Mouse (Mus musculus): ENCODE results near the gene Il24. TPM values are rescaled to one million over a fixed set of nuclear protein-coding genes. Genes with fewer than 3 reads are reported as not detected.

The Il24 gene
- polyA plus RNA-seq, 1 experiment from 2014 or later: not detected

DNA sequence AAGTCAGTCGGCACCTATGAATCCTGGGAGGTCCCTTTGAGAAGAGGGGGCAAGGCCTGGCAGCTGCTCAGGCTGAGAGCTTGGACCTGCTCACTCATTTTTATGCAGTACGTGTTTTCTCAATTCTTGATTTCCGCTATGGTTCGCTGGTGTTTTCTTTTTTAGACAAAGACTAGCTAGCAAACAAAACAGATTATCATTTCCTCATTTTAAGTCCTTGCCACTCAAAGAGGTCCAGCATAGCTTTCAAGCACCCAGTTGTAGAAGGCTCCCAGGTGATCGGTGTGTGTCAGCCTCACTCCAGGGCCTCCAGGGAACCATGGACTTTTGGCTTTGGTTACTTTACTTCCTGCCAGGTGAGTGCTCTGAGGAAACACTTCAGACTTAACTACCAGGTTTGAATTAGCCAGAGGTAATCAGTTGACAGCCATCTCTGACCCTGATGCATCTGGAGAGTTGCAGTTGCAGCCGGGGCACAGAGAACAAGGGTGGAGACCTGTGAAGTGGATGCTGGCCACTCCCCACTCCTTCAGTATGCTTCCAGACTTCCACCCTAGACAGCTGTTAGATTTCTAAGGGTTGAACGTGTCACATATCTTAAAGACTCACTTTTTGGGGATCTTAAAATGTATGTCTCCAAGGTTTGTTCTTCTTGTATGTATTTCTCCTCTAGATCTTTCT is 21.6 kb downstream of the Il24 start, which contains the start of gene Fcmr:
Fcmr (plus strand) TSS at position 129 of the 681 bp plus-strand sequence.
- no peak for DNase-seq (ENCODE audit: low spot score)
- H3K4me2 ChIP-seq (ENCODE audit: low read depth, low read length): no peak within 1 kb of the TSS
- H3K27me3 ChIP-seq (ENCODE audit: control insufficient read depth, insufficient read depth, low read length): no peaks in the 10 kb centered on the region
- H3K4me1 ChIP-seq (ENCODE audit: control insufficient read depth, insufficient read depth, low read length): no peaks in the 10 kb centered on the region
- H3K27ac ChIP-seq (replicated peaks; ENCODE audit: low read depth, low read length): no peak within 1 kb of the TSS
- H3K4me3 ChIP-seq (ENCODE audit: low read depth, low read length): no peak within 1 kb of the TSS
- 80% methylated on average over 7 of the region's 7 CpGs for WGBS
- ATAC-seq (replicated peaks; ENCODE audit: insufficient number of reproducible peaks, low FRiP score, low TSS enrichment, low read depth): no peak
- H3K9me3 ChIP-seq (replicated peaks; ENCODE audit: control insufficient read depth, low read length): no peaks in the 10 kb centered on the region
- H3K36me3 ChIP-seq (replicated peaks; ENCODE audit: control insufficient read depth, insufficient read depth, low read depth, low read length): no peaks in the 10 kb centered on the region
- H3K9ac ChIP-seq (replicated peaks; ENCODE audit: low read length): no peak within 1 kb of the TSS

DNA sequence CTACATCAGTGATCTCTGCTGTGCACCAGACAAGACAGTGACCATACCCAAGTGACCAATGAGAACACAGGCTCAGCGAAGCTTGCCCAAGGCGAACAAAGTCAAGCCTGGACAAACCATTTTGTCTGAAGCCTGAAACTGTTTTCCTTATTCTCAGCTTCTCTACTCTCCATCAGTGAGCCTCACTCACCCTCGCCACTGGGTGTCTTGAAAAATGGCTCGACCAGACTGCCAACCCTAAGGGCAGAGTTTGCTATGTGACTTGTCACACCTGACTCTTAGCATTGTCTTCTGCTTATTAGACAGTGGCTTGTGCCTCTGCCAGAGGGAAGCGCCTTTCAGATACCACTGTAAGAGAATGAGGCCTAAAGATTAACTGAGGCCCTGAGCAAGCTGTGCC is 22.5 kb downstream of the Il24 start:
- Histone ChIP-seq H3K27me3 (ENCODE audit: control insufficient read depth, insufficient read depth, low read length) (no peaks in the 10 kb centered on the region), H3K36me3 (replicated peaks; ENCODE audit: control insufficient read depth, insufficient read depth, low read depth, low read length) (no peaks in the 10 kb centered on the region), H3K9ac (replicated peaks; ENCODE audit: low read length) (no peak overlapping the region), H3K27ac (replicated peaks; ENCODE audit: low read depth, low read length) (no peak overlapping the region), H3K4me1 (ENCODE audit: control insufficient read depth, insufficient read depth, low read length) (no peaks in the 10 kb centered on the region), H3K4me2 (ENCODE audit: low read depth, low read length) (no peak overlapping the region), H3K4me3 (ENCODE audit: low read depth, low read length) (no peak overlapping the region), H3K9me3 (replicated peaks; ENCODE audit: control insufficient read depth, low read length) (no peaks in the 10 kb centered on the region)
- ATAC-seq (replicated peaks; ENCODE audit: insufficient number of reproducible peaks, low FRiP score, low TSS enrichment, low read depth) (no peak), DNase-seq (ENCODE audit: low spot score) (no peak)
- WGBS: 92% methylated on average over 5 of the region's 5 CpGs

DNA sequence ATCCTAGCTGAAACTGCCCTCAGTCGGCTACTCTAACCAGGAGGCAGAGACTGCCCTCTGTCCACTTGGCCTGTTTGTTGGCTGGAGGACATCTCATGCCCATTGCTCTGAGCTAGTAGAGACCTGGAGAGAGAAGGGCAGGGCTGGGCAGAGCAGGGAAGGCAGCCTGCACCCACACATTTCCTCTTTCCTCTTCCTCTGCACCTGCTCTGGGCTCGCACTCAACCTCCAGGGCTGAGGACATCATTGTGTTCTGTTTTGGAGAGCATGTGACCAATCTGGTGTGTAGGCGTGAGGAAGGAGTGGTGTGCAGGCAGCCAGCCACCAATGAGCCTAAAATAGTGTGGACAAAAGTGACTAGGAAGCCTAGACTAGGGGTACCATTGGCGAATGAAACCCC is 23.0 kb downstream of the Il24 start:
- Histone ChIP-seq H3K9me3 (replicated peaks; ENCODE audit: control insufficient read depth, low read length) (no peaks in the 10 kb centered on the region), H3K27me3 (ENCODE audit: control insufficient read depth, insufficient read depth, low read length) (no peaks in the 10 kb centered on the region), H3K4me3 (ENCODE audit: low read depth, low read length) (no peak overlapping the region), H3K9ac (replicated peaks; ENCODE audit: low read length) (no peak overlapping the region), H3K27ac (replicated peaks; ENCODE audit: low read depth, low read length) (no peak overlapping the region), H3K4me2 (ENCODE audit: low read depth, low read length) (no peak overlapping the region), H3K36me3 (replicated peaks; ENCODE audit: control insufficient read depth, insufficient read depth, low read depth, low read length) (no peaks in the 10 kb centered on the region), H3K4me1 (ENCODE audit: control insufficient read depth, insufficient read depth, low read length) (no peaks in the 10 kb centered on the region)
- no peak for DNase-seq (ENCODE audit: low spot score)
- no peak for ATAC-seq (replicated peaks; ENCODE audit: insufficient number of reproducible peaks, low FRiP score, low TSS enrichment, low read depth)
- WGBS: 81% methylated on average over 4 of the region's 4 CpGs

DNA sequence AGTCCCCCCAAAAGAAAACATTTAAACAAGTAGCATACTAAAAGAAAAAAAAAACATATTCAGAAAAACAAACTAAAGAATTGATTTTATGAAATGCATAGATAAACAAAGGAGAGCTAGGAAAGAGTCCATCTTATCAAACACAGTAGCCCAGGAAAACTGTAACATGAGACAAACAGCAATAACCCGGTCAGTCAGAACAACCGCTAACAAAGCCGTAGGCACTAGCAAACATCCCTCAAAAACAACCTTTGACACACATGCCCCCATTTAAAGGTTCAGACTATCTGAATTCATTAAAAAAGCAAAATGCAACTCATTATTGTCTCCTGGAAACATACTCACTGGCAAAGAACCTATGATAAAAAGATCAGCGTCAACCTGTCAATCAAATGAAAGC is 29.8 kb downstream of the Il24 start:
- no peak for ATAC-seq (replicated peaks; ENCODE audit: insufficient number of reproducible peaks, low FRiP score, low TSS enrichment, low read depth)
- H3K36me3 ChIP-seq (replicated peaks; ENCODE audit: control insufficient read depth, insufficient read depth, low read depth, low read length): no peaks in the 10 kb centered on the region
- H3K27me3 ChIP-seq (ENCODE audit: control insufficient read depth, insufficient read depth, low read length): no peaks in the 10 kb centered on the region
- H3K4me3 ChIP-seq (ENCODE audit: low read depth, low read length): no peak overlapping the region
- no peak overlapping the region for H3K4me2 ChIP-seq (ENCODE audit: low read depth, low read length)
- no peak overlapping the region for H3K9ac ChIP-seq (replicated peaks; ENCODE audit: low read length)
- no peaks in the 10 kb centered on the region for H3K9me3 ChIP-seq (replicated peaks; ENCODE audit: control insufficient read depth, low read length)
- no peaks in the 10 kb centered on the region for H3K4me1 ChIP-seq (ENCODE audit: control insufficient read depth, insufficient read depth, low read length)
- no peak overlapping the region for H3K27ac ChIP-seq (replicated peaks; ENCODE audit: low read depth, low read length)
- no peak for DNase-seq (ENCODE audit: low spot score)
- 75% methylated on average over 4 of the region's 4 CpGs for WGBS

DNA sequence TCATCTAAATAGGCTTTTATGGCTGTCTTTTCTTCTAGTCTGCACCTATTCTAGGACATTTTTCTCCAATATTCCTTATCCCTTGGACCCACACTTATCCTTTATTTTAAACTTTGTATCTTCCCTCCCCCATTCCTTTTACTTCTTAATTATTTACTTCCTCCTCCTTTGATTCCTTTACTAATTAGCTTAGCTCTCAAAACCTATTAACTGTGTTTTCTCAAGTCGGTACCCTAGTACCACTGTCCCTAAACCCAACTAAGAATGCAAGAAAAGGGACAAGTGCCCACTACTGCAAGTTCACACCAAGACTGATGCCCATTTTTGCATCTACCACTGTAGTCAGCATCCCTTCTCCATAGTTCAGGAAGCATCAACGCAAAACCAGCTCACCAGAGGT is 31.5 kb downstream of the Il24 start:
- Histone ChIP-seq H3K4me3 (ENCODE audit: low read depth, low read length) (no peak overlapping the region), H3K4me1 (ENCODE audit: control insufficient read depth, insufficient read depth, low read length) (no peaks in the 10 kb centered on the region), H3K9me3 (replicated peaks; ENCODE audit: control insufficient read depth, low read length) (no peaks in the 10 kb centered on the region), H3K4me2 (ENCODE audit: low read depth, low read length) (no peak overlapping the region), H3K9ac (replicated peaks; ENCODE audit: low read length) (no peak overlapping the region), H3K36me3 (replicated peaks; ENCODE audit: control insufficient read depth, insufficient read depth, low read depth, low read length) (no peaks in the 10 kb centered on the region), H3K27me3 (ENCODE audit: control insufficient read depth, insufficient read depth, low read length) (no peaks in the 10 kb centered on the region), H3K27ac (replicated peaks; ENCODE audit: low read depth, low read length) (no peak overlapping the region)
- no peak for ATAC-seq (replicated peaks; ENCODE audit: insufficient number of reproducible peaks, low FRiP score, low TSS enrichment, low read depth)
- DNase-seq (ENCODE audit: low spot score): no peak
- 68% methylated on average over 2 of the region's 2 CpGs for WGBS

DNA sequence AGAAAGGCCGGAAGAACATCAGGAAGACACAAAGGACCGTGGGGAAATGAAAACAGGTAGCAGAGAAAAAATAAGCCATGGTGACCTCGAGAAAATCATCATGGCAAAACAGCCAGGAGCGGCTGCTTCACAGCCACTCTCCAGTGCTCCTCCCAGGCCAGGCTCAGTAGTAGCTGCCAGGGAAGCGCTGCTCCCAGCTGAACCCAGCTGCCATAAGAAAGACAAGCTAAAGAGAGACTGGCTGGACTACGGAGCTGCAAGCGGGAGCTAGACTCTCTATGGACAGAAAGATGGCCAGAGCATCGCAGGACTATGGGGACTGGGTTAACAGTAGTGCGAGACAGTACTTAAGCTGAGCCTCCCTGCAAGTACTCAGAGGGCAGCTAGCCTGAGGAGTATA is 32.4 kb downstream of the Il24 start:
- WGBS: 91% methylated on average over 9 of the region's 9 CpGs
- no peak overlapping the region for H3K4me2 ChIP-seq (ENCODE audit: low read depth, low read length)
- H3K9ac ChIP-seq (replicated peaks; ENCODE audit: low read length): no peak overlapping the region
- no peaks in the 10 kb centered on the region for H3K9me3 ChIP-seq (replicated peaks; ENCODE audit: control insufficient read depth, low read length)
- no peaks in the 10 kb centered on the region for H3K36me3 ChIP-seq (replicated peaks; ENCODE audit: control insufficient read depth, insufficient read depth, low read depth, low read length)
- H3K4me3 ChIP-seq (ENCODE audit: low read depth, low read length): no peak overlapping the region
- H3K27ac ChIP-seq (replicated peaks; ENCODE audit: low read depth, low read length): no peak overlapping the region
- H3K27me3 ChIP-seq (ENCODE audit: control insufficient read depth, insufficient read depth, low read length): no peaks in the 10 kb centered on the region
- no peaks in the 10 kb centered on the region for H3K4me1 ChIP-seq (ENCODE audit: control insufficient read depth, insufficient read depth, low read length)
- DNase-seq (ENCODE audit: low spot score) (no peak), ATAC-seq (replicated peaks; ENCODE audit: insufficient number of reproducible peaks, low FRiP score, low TSS enrichment, low read depth) (no peak)

DNA sequence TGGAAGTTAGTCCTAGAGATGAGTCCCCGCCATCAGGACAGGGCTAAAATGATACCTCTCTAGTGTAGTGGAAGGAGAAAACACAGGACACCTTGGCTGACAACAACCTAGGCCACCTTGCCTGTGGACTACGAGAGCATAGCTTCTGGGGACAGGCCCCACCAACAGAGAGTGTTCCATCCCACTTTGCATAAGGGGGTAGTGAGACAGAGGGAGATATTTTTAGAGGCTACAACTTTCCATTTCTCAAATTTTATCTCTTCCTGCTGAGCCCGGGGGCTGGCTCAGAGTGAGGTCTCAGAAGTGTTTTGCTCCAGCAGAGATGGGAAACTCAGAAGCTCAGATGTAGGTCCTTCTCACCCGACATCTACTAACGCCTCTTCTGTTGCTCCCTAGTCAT is 36.8 kb downstream of the Il24 start:
- Histone ChIP-seq H3K27me3 (ENCODE audit: control insufficient read depth, insufficient read depth, low read length) (no peaks in the 10 kb centered on the region), H3K36me3 (replicated peaks; ENCODE audit: control insufficient read depth, insufficient read depth, low read depth, low read length) (no peaks in the 10 kb centered on the region), H3K4me3 (ENCODE audit: low read depth, low read length) (no peak overlapping the region), H3K4me2 (ENCODE audit: low read depth, low read length) (no peak overlapping the region), H3K27ac (replicated peaks; ENCODE audit: low read depth, low read length) (no peak overlapping the region), H3K4me1 (ENCODE audit: control insufficient read depth, insufficient read depth, low read length) (no peaks in the 10 kb centered on the region), H3K9ac (replicated peaks; ENCODE audit: low read length) (no peak overlapping the region), H3K9me3 (replicated peaks; ENCODE audit: control insufficient read depth, low read length) (no peaks in the 10 kb centered on the region)
- 87% methylated on average over 5 of the region's 5 CpGs for WGBS
- ATAC-seq (replicated peaks; ENCODE audit: insufficient number of reproducible peaks, low FRiP score, low TSS enrichment, low read depth) (no peak), DNase-seq (ENCODE audit: low spot score) (no peak)

DNA sequence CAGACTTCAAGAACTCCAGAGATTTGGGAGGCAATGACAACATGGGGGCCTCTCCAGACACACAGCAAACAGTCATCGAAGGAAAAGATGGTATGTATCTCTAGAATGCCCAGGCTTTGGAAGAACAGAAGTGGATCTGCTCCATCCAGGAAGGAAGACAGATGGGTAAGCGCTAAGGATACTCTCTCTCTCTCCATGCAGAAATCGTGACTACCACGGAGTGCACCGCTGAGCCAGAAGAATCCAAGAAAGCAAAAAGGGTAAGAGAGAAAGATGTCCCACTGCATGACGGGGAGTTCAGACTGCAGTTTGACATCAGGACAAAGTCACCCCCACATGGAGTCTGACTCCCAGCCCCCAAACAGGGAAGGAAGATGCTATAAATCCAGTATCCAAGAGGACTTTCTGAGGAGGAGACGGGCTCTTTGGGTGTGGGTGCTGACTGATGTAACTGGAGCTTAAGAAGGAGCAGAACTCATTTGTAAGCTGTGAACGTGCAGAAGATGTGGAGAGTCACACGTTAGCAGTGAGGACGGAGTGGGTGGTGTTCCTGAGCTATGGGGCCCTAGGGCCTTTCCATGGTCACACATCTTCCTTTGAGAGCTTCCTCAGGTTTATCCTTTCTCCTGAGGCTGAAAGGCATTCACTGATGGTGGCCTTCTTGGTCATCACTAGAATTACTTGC is 37.6 kb downstream of the Il24 start:
- H3K27ac ChIP-seq (replicated peaks; ENCODE audit: low read depth, low read length): no peak overlapping the region
- no peaks in the 10 kb centered on the region for H3K4me1 ChIP-seq (ENCODE audit: control insufficient read depth, insufficient read depth, low read length)
- no peaks in the 10 kb centered on the region for H3K9me3 ChIP-seq (replicated peaks; ENCODE audit: control insufficient read depth, low read length)
- H3K9ac ChIP-seq (replicated peaks; ENCODE audit: low read length): no peak overlapping the region
- H3K27me3 ChIP-seq (ENCODE audit: control insufficient read depth, insufficient read depth, low read length): no peaks in the 10 kb centered on the region
- ATAC-seq (replicated peaks; ENCODE audit: insufficient number of reproducible peaks, low FRiP score, low TSS enrichment, low read depth) (no peak), DNase-seq (ENCODE audit: low spot score) (no peak)
- H3K36me3 ChIP-seq (replicated peaks; ENCODE audit: control insufficient read depth, insufficient read depth, low read depth, low read length): no peaks in the 10 kb centered on the region
- H3K4me2 ChIP-seq (ENCODE audit: low read depth, low read length): no peak overlapping the region
- no peak overlapping the region for H3K4me3 ChIP-seq (ENCODE audit: low read depth, low read length)
- 87% methylated on average over 10 of the region's 10 CpGs for WGBS
